Mouse (Mus musculus) liver, embryonic 16.5 days (tissue): ENCODE data around the gene Nup210l. TPM values are rescaled to one million over a fixed set of nuclear protein-coding genes. Genes with fewer than 3 reads are reported as not detected.

Experiments used
- ATAC-seq: fragments of 200-750 bp; cut with Nextera tagmentation; 2 replicates; pipeline ENCODE4 v1.8.0; 2017; ENCODE audit warnings: low read depth, mild to moderate bottlenecking, moderate number of reproducible peaks, moderate library complexity
- H3K27ac ChIP-seq: fragments of 300-500 bp; sonication (generic); 2 replicates; pipeline ENCODE4 v1.5.1; 2014; ENCODE audit warnings: mild to moderate bottlenecking, low read length
- H3K27me3 ChIP-seq: fragments of 300-500 bp; sonication (generic); 2 replicates; pipeline ENCODE4 v1.6.1; 2014; ENCODE audit warnings: low read depth, low read length, mixed read lengths; ENCODE audit not compliant: control insufficient read depth, insufficient read depth
- H3K36me3 ChIP-seq: fragments of 300-500 bp; sonication (generic); 2 replicates; pipeline ENCODE4 v1.6.1; 2014; ENCODE audit warnings: mild to moderate bottlenecking; ENCODE audit not compliant: control insufficient read depth, insufficient read depth
- H3K4me1 ChIP-seq: fragments of 300-500 bp; sonication (generic); 2 replicates; pipeline ENCODE4 v1.6.1; 2014; ENCODE audit warnings: low read depth, low read length, mixed read lengths; ENCODE audit not compliant: control insufficient read depth
- H3K4me2 ChIP-seq: fragments of 300-500 bp; sonication (generic); 2 replicates; pipeline ENCODE4 v1.6.1; 2014; ENCODE audit warnings: low read depth, low read length, mixed read lengths
- H3K4me3 ChIP-seq: fragments of 300-500 bp; sonication (generic); 2 replicates; pipeline ENCODE4 v1.5.1; 2014; ENCODE audit warnings: low read depth, mild to moderate bottlenecking, low read length
- H3K9ac ChIP-seq: fragments of 300-500 bp; sonication (generic); 2 replicates; pipeline ENCODE4 v1.6.1; 2014; ENCODE audit warnings: low read depth, low read length
- H3K9me3 ChIP-seq: fragments of 300-500 bp; sonication (generic); replicated peaks from 2 replicates; pipeline ENCODE4 v1.6.1; 2016; ENCODE audit warnings: low read length; ENCODE audit not compliant: control insufficient read depth
- whole genome bisulfite sequencing: fragments of 180-500 bp; shearing (Covaris S2); extraction: QIAGEN DNeasy Blood & Tissue Kit; methylation state at CpG from one replicate; pipeline ENCODE4 v1.1.7; 2014; ENCODE audit not compliant: insufficient replicate concordance; 5-methylcytosine and 5-hydroxymethylcytosine counted together
- polyA plus RNA-seq: library from polyadenylated mRNA; unstranded; fragments of >200 nt; fragmentation: Nextera tagmentation; extraction: Ambion mirVana; gene quantifications from 2 replicates; pipeline ENCODE4 v1.2.1, GENCODE M21; 2015

Gene Nup210l
- polyA plus RNA-seq, 1 experiment from 2014 or later: 0.04 TPM

DNA sequence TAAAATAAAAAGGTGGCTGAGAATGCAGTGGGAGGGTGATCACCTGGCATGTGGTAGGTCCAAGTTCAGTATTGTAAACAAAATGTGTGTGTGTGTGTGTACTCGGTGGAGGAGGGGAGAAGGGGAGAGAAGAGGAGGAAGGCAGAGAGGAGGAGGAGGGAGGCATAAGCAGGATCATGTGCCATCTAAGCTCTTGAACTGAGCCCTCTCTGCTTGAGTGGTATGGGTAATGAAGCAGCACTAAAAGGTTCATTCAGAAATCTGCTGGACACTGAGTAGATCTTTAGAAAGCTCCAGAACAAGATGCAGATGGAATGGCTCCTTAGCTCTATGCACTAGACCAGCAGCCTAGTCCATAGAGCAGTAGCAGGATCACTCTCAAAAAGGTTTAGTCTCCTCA is 99.0 kb downstream of the Nup210l start:
- no peak overlapping the region for H3K9ac ChIP-seq
- peaks cover 2% of the 10 kb centered on the region for H3K36me3 ChIP-seq
- no peaks in the 10 kb centered on the region for H3K27me3 ChIP-seq
- ATAC-seq: no peak
- H3K4me1 ChIP-seq: no peaks in the 10 kb centered on the region
- no peak overlapping the region for H3K4me2 ChIP-seq
- H3K4me3 ChIP-seq: no peak overlapping the region
- 43% methylated on average over 1 of the region's 1 CpGs for WGBS
- no peak overlapping the region for H3K27ac ChIP-seq
- no peaks in the 10 kb centered on the region for H3K9me3 ChIP-seq

DNA sequence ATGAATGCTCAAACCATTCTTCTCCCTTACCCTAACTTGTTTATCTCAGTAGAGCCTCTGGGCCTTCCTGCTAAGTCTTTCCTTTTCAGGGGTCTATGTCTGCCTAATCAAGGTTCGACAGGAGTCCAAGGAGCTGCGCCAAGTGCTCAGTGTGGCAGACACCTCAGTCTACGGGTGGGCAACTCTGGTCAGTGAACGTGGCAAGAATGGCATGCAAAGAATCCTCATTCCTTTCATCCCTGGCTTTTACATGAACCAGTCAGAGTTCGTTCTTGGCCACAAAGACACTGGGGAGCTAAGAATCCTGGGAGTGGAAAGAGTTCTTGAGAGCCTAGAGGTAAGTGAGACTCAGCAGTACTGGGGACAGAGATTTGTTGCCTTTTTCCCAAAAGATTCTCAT is 99.7 kb downstream of the Nup210l start:
- Histone ChIP-seq H3K4me3 (no peak overlapping the region), H3K36me3 (peaks cover 9% of the 10 kb centered on the region), H3K9me3 (no peaks in the 10 kb centered on the region), H3K27me3 (no peaks in the 10 kb centered on the region), H3K27ac (no peak overlapping the region), H3K4me1 (no peaks in the 10 kb centered on the region; the same call in 1 of the 2 replicates), H3K4me2 (no peak overlapping the region), H3K9ac (no peak overlapping the region)
- 58% methylated on average over 5 of the region's 5 CpGs for whole genome bisulfite sequencing
- no peak for ATAC-seq

GRCm38 (mm10) chr3:90204582-90204981 is 100.7 kb downstream of the Nup210l start:
- Histone ChIP-seq H3K27ac (no peak overlapping the region), H3K27me3 (no peaks in the 10 kb centered on the region), H3K4me3 (no peak overlapping the region), H3K4me1 (no peaks in the 10 kb centered on the region; the same call in none of the 2 replicates), H3K9ac (no peak overlapping the region), H3K9me3 (no peaks in the 10 kb centered on the region), H3K4me2 (no peak overlapping the region), H3K36me3 (peaks cover 17% of the 10 kb centered on the region)
- ATAC-seq: no peak
- 81% methylated on average over 2 of the region's 2 CpGs for WGBS

- H3K27me3 ChIP-seq: no peaks in the 10 kb centered on the region
- no peak overlapping the region for H3K4me2 ChIP-seq
- no peak for ATAC-seq
- H3K9me3 ChIP-seq: no peaks in the 10 kb centered on the region
- no peak overlapping the region for H3K9ac ChIP-seq
- H3K36me3 ChIP-seq: peaks cover 41% of the 10 kb centered on the region
- peaks cover 17% of the 10 kb centered on the region for H3K4me1 ChIP-seq
- H3K4me3 ChIP-seq: no peak overlapping the region
- H3K27ac ChIP-seq: no peak overlapping the region
- 76% methylated on average over 2 of the region's 2 CpGs for WGBS
These were observed 104.7 kb downstream of the Nup210l start for GRCm38 (mm10) chr3:90208662-90209061.

DNA sequence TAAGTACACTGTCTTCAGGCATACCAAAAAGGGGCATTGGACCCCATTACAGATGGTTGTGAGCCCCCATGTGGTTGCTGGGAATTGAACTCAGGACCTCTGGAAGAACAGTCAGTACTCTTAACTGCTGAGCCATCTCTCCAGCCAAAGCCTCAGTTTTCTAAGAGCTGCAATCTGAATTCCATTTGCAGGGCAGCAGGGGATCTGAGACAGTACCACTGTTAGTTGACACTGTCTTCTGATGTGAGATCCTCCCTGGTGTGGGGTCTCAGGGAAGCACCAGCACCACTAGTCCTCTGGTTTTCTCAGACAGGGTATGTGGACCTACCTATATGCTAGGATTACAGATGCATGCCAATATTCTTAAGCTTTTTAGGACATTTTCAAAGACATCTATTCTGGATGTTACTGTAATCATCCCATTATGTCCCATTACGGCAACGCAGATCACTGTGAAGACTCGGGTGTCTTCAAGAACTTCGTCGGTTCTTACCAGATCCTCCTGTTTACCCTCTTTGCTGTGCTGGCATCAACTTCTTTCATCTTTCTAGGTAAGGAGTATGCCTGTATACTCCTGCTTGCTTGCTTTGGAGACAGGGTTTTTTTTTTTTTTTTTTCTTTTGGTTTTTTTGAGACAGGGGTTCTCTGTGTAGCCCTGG is 106.1 kb downstream of the Nup210l start:
- peaks cover 41% of the 10 kb centered on the region for H3K36me3 ChIP-seq
- ATAC-seq: no peak

DNA sequence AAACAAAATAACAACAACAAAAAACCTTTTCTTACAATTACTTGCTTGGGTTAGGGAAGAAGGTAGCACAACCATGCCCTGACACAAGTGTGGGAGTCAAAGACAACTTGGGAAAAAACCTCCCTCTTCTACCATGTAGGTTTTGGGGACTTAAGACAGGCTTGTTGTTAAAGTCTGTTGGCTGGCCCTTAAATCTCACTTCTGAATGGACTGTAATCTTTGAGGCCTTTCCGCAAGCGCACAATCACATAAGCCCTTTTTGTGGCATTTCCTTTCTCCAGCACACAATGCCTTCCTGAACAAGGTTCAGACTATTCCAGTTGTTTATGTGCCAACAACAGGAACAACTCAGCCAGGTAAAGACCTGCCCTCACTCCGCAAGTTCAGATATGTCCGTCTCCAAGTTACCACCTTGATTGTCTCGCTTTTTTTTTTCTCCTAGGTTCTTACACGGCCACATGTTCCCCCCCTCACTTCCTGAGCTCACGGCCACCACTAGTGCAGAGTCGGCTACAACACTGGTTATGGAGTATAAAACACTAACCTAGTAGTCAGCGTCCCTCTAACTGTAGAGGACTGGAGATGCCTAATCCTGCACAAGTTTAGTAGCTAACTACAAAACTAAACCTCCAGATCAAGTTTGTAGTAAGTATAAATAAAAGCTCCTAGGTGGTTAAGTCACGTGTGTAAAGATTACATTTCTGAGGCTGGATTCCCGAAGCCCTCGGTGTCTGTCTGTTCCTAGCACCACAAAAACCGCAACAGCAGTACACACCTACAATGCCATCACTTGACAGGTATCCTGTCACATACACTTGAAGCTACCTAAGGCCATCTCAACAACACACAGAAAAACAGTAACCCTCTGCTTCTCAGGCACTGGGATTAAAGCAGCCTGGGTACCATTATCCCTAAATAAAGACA is 107.8 kb downstream of the Nup210l start:
- no peak for ATAC-seq
- Histone ChIP-seq H3K27ac (no peak overlapping the region), H3K36me3 (peaks cover 41% of the 10 kb centered on the region), H3K9me3 (no peaks in the 10 kb centered on the region), H3K27me3 (no peaks in the 10 kb centered on the region; the same call in 1 of the 2 replicates), H3K4me2 (peak overlapping the region; percentile 71), H3K4me3 (peak overlapping the region; percentile 84), H3K4me1 (peaks cover 24% of the 10 kb centered on the region), H3K9ac (peak overlapping the region; percentile 77)
- 44% methylated on average over 13 of the region's 13 CpGs for WGBS

More for the DNA sequence above, 106.1 kb downstream of the Nup210l start:
- no peaks in the 10 kb centered on the region for H3K9me3 ChIP-seq
- H3K27ac ChIP-seq: no peak overlapping the region
- no peak overlapping the region for H3K9ac ChIP-seq
- H3K4me3 ChIP-seq: no peak overlapping the region
- 86% methylated on average over 5 of the region's 5 CpGs for WGBS
- H3K4me1 ChIP-seq: peaks cover 24% of the 10 kb centered on the region
- no peaks in the 10 kb centered on the region for H3K27me3 ChIP-seq
- H3K4me2 ChIP-seq: no peak overlapping the region

DNA sequence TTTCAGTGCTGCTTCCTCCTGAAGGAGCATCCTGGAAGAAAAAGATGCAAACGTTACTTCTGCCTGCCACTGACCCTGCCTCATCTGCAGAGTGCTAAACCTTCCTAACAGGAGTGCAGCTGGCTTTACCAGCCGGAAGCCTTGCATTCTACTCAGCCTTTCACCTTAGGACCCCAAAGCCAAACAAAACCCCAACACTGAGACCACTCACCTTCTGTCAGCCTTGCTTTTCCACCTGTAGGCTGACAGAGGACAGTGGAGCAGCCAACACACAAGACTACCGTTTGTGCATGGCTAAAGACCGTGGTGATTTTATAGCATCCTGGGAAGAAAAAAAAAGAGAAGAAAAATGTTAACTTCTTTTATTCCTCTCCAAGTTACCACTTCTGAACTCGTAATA is 108.8 kb downstream of the Nup210l start:
- no peak overlapping the region for H3K27ac ChIP-seq
- 4% methylated on average over 5 of the region's 5 CpGs for WGBS
- H3K9me3 ChIP-seq: no peaks in the 10 kb centered on the region

DNA sequence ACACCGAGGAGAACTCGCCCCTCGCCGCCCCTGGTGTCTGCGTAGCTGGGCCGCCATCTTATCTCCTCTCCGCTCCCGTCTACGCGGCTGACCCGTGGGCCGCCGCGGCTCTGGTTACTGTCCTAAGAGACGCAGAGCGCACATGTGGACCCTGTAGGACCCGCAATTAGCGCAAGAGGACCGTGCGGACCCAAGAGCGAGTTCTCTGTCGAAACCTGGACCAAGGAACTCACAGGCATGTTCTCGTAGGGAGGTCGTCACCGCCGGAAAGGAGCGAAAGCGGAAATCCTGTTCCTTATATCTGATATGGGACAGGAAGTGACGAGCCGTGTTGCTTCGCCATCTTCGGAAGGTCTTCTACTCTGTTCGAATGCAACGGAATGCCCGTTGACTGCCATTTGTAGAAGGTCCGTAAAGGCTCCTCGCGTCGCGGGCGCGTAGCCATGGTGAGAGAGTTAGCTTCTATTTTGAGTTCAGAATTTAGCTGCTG is 109.5 kb downstream of the Nup210l start, which contains the start of the genes Rps27 and Rab13:
Rps27 (minus strand) TSS at position 275 of the 490 bp plus-strand sequence.
Rab13 (plus strand) TSS at position 319 of the 490 bp plus-strand sequence.
- peak; percentile 93 for ATAC-seq
- H3K4me3 ChIP-seq: peak within 1 kb of the TSS; percentile 84
- peaks cover 24% of the 10 kb centered on the region for H3K4me1 ChIP-seq
- H3K9me3 ChIP-seq: no peaks in the 10 kb centered on the region
- H3K9ac ChIP-seq: peak within 1 kb of the TSS; percentile 77
- under 1% methylated on average over 42 of the region's 42 CpGs for WGBS
- H3K4me2 ChIP-seq: peak within 1 kb of the TSS; percentile 71
- no peaks in the 10 kb centered on the region; the same call in 1 of the 2 replicates for H3K27me3 ChIP-seq
- H3K27ac ChIP-seq: peak within 1 kb of the TSS; percentile 80
- H3K36me3 ChIP-seq: peaks cover 34% of the 10 kb centered on the region

More for the DNA sequence above, 108.8 kb downstream of the Nup210l start:
- no peaks in the 10 kb centered on the region; the same call in 1 of the 2 replicates for H3K27me3 ChIP-seq
- H3K4me3 ChIP-seq: peak overlapping the region; percentile 84
- H3K36me3 ChIP-seq: peaks cover 41% of the 10 kb centered on the region
- H3K4me2 ChIP-seq: peak overlapping the region; percentile 71
- ATAC-seq: no peak
- H3K4me1 ChIP-seq: peaks cover 24% of the 10 kb centered on the region
- peak overlapping the region; percentile 77 for H3K9ac ChIP-seq
